Mouse (Mus musculus) stomach, postnatal 0 days (tissue): ENCODE results near the gene Wdr70.

Experiments
- CTCF ChIP-seq: IDR thresholded peaks from 2 replicates; pipeline ENCODE4 v1.5.1; 2016; ENCODE audit warnings: antibody characterized with exemption, low read depth, mild to moderate bottlenecking, moderate library complexity
- EP300 ChIP-seq: optimal IDR thresholded peaks from 2 replicates; pipeline ENCODE3; 2016; ENCODE audit warnings: antibody characterized with exemption

- TF ChIP-seq CTCF = no peak
- TF ChIP-seq EP300 = no peak
Observed at GRCm38 (mm10) chr15:8088715-8089114, 10.3 kb downstream of the Wdr70 start.
